Mouse (Mus musculus): ENCODE measurements around the gene Zfp384. TPM values are rescaled to one million over a fixed set of nuclear protein-coding genes. Genes with fewer than 3 reads are reported as not detected.
"Not testable (repeated sequence)": the region's sequence is repeated elsewhere in the genome, so short reads cannot be mapped to it uniquely, and the experiment has no call there.

Zfp384 gene
- polyA plus RNA-seq, 1 experiment from 2014 or later: 18.1 TPM

DNA sequence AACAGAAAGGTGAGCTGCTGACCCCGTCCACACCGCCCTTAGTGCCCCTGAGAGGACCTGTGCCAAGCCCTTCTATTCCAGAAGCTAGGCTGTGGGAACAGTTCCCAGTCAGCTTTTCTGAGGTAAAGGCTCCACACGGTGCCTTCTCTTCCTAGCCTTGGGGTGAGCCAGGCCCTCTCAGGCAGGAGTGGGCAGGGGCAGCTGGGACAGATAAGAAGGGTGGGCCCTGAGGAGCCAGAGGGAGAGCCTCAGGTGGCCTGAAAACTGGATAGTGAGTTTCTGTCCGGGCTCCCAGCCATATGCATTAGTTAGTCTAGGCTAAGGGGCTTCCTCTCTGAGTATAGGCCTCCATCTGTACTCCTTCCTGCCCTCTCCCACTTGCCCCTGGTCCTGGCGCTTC is 53.6 kb downstream of the Zfp384 start:
- 89% methylated on average over 5 of the region's 5 CpGs for WGBS
- Histone ChIP-seq H3K27ac (no peak overlapping the region), H3K9ac (no peak overlapping the region), H3K4me2 (no peak overlapping the region), H3K9me3 (replicated peaks) (no peaks in the 10 kb centered on the region), H3K36me3 (ENCODE audit: poor library complexity, severe bottlenecking) (peaks cover under 1% of the 10 kb centered on the region; the same call in 1 of the 2 replicates), H3K27me3 (no peaks in the 10 kb centered on the region), H3K4me3 (no peak overlapping the region), H3K4me1 (no peaks in the 10 kb centered on the region)
- no peak for ATAC-seq

DNA sequence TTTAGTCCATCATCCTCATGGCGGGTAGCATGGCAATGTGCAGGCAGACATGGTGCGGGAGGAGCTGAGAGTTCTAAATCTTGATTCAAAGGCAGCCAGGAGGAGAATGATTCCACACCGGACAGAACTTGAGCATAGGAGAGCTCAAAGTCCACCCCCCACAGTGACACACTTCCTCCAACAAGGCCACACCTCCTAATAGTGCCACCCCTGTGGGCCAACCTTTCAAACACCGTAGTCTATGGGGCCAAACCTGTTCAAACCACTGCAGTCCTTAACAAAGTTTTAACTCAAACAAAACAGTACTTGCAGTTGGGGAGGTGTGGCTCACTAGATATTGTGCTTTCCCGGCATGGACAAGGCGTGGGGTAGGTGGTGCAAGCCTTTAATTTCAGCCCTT is 55.0 kb downstream of the Zfp384 start:
- Histone ChIP-seq H3K9ac (no peak overlapping the region), H3K36me3 (ENCODE audit: poor library complexity, severe bottlenecking) (no peaks in the 10 kb centered on the region), H3K4me1 (no peaks in the 10 kb centered on the region), H3K9me3 (replicated peaks) (no peaks in the 10 kb centered on the region), H3K4me3 (no peak overlapping the region), H3K4me2 (no peak overlapping the region), H3K27ac (no peak overlapping the region; the same call in 1 of the 2 replicates), H3K27me3 (no peaks in the 10 kb centered on the region)
- WGBS: 87% methylated on average over 6 of the region's 6 CpGs
- no peak for ATAC-seq

DNA sequence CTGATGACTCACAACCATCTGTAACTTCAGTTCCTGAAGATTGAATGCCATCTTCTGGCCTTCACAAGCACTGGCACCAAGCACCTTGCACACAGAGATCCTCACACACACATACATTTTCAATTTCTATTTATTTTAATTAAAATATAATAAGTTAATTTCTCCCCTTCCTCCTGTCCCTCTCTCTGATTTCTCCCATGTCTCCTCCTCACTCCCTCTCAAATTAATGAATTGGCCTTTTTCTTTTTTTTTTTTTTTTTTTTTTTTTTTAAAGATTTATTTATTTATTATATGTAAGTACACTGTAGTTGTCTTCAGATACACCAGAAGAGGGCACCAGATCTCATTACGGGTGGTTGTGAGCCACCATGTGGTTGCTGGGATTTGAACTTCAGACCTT is 56.3 kb downstream of the Zfp384 start:
- H3K36me3 ChIP-seq (ENCODE audit: poor library complexity, severe bottlenecking); ATAC-seq; H3K4me1 ChIP-seq; H3K9me3 ChIP-seq (replicated peaks); H3K27me3 ChIP-seq; H3K4me2 ChIP-seq; H3K9ac ChIP-seq; H3K27ac ChIP-seq; H3K4me3 ChIP-seq: not testable (repeated sequence)
- no CpG with 5 or more reads among the region's 1 CpGs for WGBS

DNA sequence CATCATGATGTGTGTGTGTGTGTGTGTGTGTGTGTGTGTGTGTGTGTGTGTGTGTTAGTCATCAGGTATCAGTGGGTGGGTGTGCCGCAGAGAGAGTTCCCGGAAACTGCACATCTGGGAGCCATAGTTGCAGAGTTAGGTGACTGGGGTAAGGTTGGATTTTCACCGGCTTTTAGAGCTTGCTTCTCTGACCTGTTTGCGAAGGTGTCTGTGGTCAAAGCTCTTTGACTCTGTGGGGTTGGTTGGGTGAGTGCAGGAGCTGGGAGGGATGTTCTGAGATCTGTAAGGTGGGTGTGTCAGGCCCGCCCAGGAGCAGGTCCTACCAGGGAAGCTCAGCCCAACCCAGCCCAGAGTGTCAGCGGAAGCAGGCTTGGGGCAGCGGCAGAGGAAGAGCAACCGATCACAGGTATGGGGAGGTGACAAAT is 58.6 kb downstream of the Zfp384 start, which contains the start of gene Lpar5:
TSS of gene Lpar5 (plus strand) at position 350 of the 425 bp plus-strand sequence.
- H3K27me3 ChIP-seq: no peaks in the 10 kb centered on the region
- no peak within 1 kb of the TSS for H3K4me2 ChIP-seq
- no peak within 1 kb of the TSS for H3K4me3 ChIP-seq
- no peak for ATAC-seq
- no peaks in the 10 kb centered on the region for H3K36me3 ChIP-seq (ENCODE audit: poor library complexity, severe bottlenecking)
- peaks cover 19% of the 10 kb centered on the region for H3K4me1 ChIP-seq
- no peak within 1 kb of the TSS for H3K27ac ChIP-seq
- no peak within 1 kb of the TSS for H3K9ac ChIP-seq
- no peaks in the 10 kb centered on the region for H3K9me3 ChIP-seq (replicated peaks)
- 75% methylated on average over 8 of the region's 8 CpGs for WGBS

DNA sequence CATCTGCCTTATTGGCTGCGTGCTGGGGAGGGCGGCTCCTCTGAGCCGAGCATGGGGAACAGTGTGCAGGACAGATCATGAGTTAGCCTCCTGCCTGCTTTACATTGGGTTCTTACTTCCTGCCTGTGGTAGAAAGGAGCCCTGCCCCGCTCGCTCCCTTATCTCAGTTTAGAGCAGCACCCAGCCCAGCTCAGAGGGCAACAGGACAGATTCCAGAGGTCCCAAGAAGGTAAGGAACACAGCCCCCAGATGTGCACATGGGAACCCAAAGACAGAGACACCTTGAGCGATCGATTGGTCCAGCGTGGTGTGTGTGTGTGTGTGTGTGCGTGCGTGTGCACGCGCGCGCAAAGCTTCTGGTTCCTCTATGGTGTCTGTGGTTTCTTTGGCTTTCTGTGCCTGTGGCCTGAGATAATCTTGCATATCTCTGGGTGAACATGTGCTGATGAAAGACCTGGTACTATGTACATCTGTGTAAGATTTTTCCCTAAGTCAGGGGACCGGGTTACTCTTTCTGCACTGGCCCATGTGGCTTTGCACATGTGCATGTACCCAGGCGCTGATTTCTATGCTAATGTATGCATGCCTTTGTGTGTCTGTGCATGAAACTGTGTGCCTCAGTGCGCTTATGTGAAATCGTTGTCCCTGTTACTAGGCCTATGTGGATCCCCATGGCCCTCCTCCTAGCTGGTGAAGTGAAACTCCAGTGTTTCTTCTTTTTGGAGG is 62.4 kb downstream of the Zfp384 start:
- Histone ChIP-seq H3K9ac (no peak overlapping the region; the same call in 1 of the 2 replicates), H3K27me3 (no peaks in the 10 kb centered on the region), H3K4me1 (peaks cover 19% of the 10 kb centered on the region), H3K36me3 (ENCODE audit: poor library complexity, severe bottlenecking) (no peaks in the 10 kb centered on the region), H3K4me3 (no peak overlapping the region), H3K9me3 (replicated peaks) (no peaks in the 10 kb centered on the region), H3K4me2 (peak overlapping the region; percentile 35), H3K27ac (peak overlapping the region; percentile 96)
- 76% methylated on average over 18 of the region's 18 CpGs for WGBS
- peak; percentile 93 for ATAC-seq

DNA sequence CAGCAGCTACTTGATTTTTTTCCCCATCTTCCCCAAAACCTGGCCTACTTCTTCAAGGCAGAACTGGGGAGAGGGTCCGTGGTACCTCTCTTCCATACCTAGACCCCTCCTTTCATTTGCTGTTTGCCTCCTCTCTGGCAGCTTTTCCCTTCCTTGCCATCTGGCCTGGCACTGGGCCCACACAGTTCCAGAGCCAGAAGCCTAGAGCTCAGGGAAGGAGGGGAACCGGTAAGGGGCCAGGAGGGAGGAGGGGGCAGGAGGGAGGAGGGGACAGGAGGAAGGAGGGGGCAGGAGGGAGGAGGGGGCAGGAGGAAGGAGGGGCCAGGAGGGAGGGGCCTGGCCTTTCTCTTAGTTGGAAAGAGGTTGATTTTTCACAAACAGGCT is 62.9 kb downstream of the Zfp384 start:
- H3K27ac ChIP-seq: peak overlapping the region; percentile 96
- ATAC-seq: peak; percentile 90
- no peaks in the 10 kb centered on the region for H3K36me3 ChIP-seq (ENCODE audit: poor library complexity, severe bottlenecking)
- H3K27me3 ChIP-seq: no peaks in the 10 kb centered on the region
- H3K4me2 ChIP-seq: peak overlapping the region; percentile 35
- no peaks in the 10 kb centered on the region for H3K9me3 ChIP-seq (replicated peaks)
- H3K4me3 ChIP-seq: no peak overlapping the region
- peaks cover 19% of the 10 kb centered on the region for H3K4me1 ChIP-seq
- no peak overlapping the region; the same call in 1 of the 2 replicates for H3K9ac ChIP-seq
- 13% methylated on average over 2 of the region's 2 CpGs for WGBS

DNA sequence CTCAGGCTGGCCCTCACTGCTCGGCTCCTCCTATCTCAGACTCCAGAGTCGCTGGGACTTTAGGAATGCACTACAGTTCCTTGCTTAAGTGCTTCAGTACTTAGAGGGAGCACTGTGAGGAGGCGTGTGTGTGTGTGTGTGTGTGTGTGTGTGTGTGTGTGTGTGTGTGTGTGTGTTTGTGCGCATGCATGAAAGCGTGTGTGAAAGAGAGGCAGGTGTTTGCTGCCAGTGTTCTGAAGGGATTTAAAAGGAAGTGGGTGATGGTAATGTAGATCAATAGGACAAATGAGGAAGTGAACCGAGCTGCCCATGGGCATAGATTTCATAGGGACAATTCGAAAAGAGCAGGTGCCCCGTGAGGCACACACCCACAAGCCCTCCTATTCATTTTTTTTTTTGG is 64.9 kb downstream of the Zfp384 start:
- Histone ChIP-seq H3K36me3 (ENCODE audit: poor library complexity, severe bottlenecking) (no peaks in the 10 kb centered on the region), H3K27me3 (no peaks in the 10 kb centered on the region), H3K27ac (no peak overlapping the region), H3K4me2 (no peak overlapping the region), H3K4me3 (no peak overlapping the region), H3K9me3 (replicated peaks) (no peaks in the 10 kb centered on the region), H3K9ac (no peak overlapping the region), H3K4me1 (peaks cover 19% of the 10 kb centered on the region)
- no peak for ATAC-seq
- WGBS: 71% methylated on average over 8 of the region's 8 CpGs

DNA sequence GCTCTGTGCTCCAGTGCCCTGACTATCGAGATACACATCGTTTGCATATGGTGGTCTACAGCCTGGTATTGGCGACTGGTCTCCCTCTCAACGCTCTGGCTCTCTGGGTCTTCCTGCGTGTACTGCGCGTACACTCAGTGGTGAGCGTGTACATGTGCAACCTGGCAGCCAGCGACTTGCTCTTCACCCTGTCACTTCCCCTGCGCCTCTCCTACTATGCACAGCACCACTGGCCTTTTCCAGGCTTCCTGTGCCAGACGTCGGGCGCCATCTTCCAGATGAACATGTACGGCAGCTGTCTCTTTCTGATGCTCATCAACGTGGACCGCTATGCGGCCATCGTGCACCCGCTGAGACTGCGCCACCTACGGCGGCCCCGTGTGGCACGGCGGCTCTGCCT is 72.4 kb downstream of the Zfp384 start:
- no peaks in the 10 kb centered on the region for H3K36me3 ChIP-seq (ENCODE audit: poor library complexity, severe bottlenecking)
- peak overlapping the region; percentile 69 for H3K4me2 ChIP-seq
- ATAC-seq: peak; percentile 55
- no peaks in the 10 kb centered on the region for H3K9me3 ChIP-seq (replicated peaks)
- H3K4me1 ChIP-seq: peaks cover 10% of the 10 kb centered on the region
- peak overlapping the region; percentile 42 for H3K4me3 ChIP-seq
- 24% methylated on average over 25 of the region's 25 CpGs for WGBS
- H3K9ac ChIP-seq: peak overlapping the region; percentile 67
- peak overlapping the region; percentile 90 for H3K27ac ChIP-seq
- H3K27me3 ChIP-seq: 0 out of 2 replicates have a peak, but pooled peaks cover 9% of the 10 kb centered on the region

DNA sequence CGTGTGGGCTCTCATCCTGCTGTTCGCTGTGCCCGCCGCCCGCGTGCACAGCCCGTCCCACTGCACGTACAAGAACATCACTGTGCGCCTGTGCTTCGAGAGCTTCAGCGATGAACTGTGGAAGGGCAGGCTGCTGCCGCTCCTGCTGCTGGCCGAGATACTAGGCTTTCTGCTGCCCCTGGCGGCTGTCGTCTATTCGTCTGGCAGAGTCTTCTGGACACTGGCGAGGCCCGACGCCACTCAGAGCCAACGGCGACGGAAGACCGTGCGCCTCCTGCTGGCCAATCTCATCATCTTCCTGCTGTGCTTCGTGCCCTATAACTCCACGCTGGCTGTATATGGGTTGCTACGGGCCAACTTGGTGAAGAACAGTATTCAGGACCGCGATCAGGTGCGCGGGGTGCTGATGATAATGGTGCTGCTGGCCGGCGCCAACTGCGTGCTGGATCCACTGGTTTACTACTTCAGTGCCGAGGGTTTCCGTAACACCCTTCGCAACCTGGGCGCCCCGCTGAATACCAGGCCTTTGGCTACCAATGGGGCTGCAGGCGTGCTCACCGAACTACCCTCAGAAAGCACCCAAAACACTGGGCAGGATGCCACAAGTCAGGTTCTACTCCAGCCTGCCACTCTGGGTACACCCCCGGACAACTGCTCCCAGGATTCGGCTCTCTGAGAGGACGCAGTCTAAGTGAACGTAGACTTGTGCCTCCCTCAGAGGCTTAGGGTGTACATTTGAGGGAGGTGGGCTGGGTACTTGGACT is 73.0 kb downstream of the Zfp384 start:
- Histone ChIP-seq H3K4me1 (peaks cover 10% of the 10 kb centered on the region), H3K36me3 (ENCODE audit: poor library complexity, severe bottlenecking) (no peaks in the 10 kb centered on the region), H3K9ac (peak overlapping the region; percentile 67), H3K27me3 (0 out of 2 replicates have a peak, but pooled peaks cover 9% of the 10 kb centered on the region), H3K4me2 (peak overlapping the region; percentile 69), H3K27ac (peak overlapping the region; percentile 90), H3K4me3 (peak overlapping the region; percentile 42), H3K9me3 (replicated peaks) (no peaks in the 10 kb centered on the region)
- peak; percentile 95 for ATAC-seq
- 23% methylated on average over 45 of the region's 45 CpGs for WGBS

DNA sequence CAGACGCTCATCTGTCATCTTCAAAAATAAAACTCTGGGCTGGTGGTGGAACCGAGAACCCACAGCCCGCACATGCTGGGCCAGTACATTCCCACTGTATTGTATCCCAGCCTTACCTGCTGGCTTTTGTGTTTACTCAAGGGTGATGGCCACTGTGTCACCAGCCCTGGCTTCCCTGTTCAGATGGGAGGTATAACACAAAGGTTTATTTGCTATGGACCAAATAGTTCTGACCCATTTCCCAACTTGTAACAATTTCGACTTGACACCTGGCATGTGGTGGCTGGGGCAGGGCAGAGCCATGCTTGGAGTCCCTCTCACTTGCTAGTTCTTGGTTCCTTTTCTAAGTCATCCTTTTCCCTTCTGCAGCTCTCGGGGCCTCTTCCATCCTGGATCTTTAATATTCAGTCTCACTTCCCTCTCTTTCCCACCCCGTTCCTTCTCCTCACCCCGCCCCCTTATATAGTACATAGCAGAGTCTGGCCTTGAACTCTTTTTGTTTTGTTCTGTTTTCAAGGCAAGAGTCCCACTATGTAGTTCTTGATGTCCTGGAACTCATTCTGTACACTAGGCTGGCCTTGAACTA is 73.9 kb downstream of the Zfp384 start:
- Histone ChIP-seq H3K4me2 (no peak overlapping the region), H3K4me3 (no peak overlapping the region), H3K9ac (no peak overlapping the region), H3K27ac (no peak overlapping the region), H3K4me1 (peaks cover 10% of the 10 kb centered on the region), H3K27me3 (0 out of 2 replicates have a peak, but pooled peaks cover 9% of the 10 kb centered on the region), H3K36me3 (ENCODE audit: poor library complexity, severe bottlenecking) (no peaks in the 10 kb centered on the region), H3K9me3 (replicated peaks) (no peaks in the 10 kb centered on the region)
- no peak for ATAC-seq
- 85% methylated on average over 7 of the region's 7 CpGs for WGBS

DNA sequence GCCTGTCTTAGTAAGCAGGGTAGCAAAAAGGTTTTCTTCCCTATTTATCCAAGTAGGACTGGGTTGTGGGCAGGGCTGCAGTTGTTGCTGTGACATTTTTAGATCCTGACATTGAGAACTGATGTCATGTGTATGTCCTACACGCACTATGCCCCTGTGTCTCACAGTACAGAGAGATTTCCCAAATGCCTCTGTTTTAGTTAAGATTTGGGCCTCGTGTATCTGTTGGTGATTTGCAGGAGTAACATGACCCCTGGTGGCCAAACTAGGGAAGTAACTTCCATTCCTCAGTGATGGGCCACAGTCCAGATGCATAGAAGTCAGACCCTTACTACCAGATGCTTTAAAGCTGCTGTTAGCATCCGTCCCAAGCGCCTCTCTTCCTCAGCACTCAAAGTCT is 75.5 kb downstream of the Zfp384 start:
- H3K4me3 ChIP-seq: no peak overlapping the region
- peak; percentile 25 for ATAC-seq
- peaks cover 21% of the 10 kb centered on the region for H3K4me1 ChIP-seq
- H3K27me3 ChIP-seq: 0 out of 2 replicates have a peak, but pooled peaks cover 9% of the 10 kb centered on the region
- peak overlapping the region; percentile 27; the same call in 1 of the 2 replicates for H3K27ac ChIP-seq
- no peak overlapping the region for H3K4me2 ChIP-seq
- no peaks in the 10 kb centered on the region for H3K9me3 ChIP-seq (replicated peaks)
- H3K9ac ChIP-seq: no peak overlapping the region
- H3K36me3 ChIP-seq (ENCODE audit: poor library complexity, severe bottlenecking): no peaks in the 10 kb centered on the region
- WGBS: 5% methylated on average over 4 of the region's 4 CpGs

All from forebrain, embryonic 13.5 days (tissue).